Mouse (Mus musculus): ENCODE data around the gene Lama5. TPM values are rescaled to one million over a fixed set of nuclear protein-coding genes. Genes with fewer than 3 reads are reported as not detected.

Lama5 gene
- polyA plus RNA-seq (2012) = 27.7 and 30.0 TPM in 2 replicates

DNA sequence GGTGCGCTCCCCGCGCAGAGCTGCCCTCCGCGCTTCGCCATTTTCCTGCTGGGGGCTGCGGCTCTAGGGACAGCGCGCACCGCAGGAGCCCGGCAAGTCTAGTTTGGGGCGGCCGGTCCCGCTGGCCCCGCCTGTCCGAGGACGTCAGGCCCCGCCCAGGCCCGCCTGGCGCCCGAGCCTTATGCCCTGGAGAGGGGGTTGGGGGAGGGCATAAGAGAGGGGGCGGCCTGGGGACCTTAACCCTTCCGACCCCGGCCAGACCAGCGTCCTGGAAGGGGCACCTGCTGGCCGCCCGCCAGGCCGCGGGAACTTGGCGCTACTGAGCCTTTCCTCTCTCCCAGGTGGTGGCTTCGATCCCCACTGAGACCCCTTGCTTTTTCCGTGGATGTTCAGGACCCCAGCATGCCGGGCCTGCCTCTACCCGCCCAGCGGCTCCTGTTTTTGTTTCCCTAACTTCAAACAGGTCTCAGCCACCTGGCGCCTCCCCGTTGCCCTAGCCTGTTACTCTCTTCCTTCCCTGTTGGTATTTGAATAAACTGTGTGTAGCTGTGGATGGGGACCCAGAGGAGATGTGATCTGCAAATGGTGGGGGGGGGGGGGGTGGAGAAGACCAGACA lies at the start of gene Lama5:
Gene Lama5 (minus strand): TSS at position 98 of the 617 bp plus-strand sequence.
- TF ChIP-seq GATA1 (IDR thresholded peaks at IDR 0.05; ENCODE audit: low read length) = no peak

DNA sequence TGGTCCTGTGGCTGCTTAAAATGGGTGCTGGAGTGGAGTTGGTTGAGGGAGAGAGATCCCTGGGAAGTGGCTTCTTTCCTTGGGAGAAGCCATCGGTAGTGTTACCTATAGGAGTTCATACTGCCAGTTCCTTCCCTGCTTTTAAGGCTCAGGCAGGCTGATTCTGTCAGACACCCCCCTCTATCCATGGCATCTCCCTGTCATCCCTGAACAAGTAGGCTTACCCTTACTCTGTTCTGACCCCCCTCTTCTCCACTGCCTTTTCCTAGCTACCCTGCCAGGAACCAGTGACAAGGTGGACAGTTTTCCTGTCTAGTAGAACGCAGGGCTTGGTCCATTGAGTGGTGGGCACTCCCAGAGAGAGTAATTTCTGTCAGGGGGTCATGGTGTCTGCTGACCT lies 48.9 kb upstream of the Lama5 start:
- no peak for TF ChIP-seq GATA1 (IDR thresholded peaks at IDR 0.05; ENCODE audit: low read length)

DNA sequence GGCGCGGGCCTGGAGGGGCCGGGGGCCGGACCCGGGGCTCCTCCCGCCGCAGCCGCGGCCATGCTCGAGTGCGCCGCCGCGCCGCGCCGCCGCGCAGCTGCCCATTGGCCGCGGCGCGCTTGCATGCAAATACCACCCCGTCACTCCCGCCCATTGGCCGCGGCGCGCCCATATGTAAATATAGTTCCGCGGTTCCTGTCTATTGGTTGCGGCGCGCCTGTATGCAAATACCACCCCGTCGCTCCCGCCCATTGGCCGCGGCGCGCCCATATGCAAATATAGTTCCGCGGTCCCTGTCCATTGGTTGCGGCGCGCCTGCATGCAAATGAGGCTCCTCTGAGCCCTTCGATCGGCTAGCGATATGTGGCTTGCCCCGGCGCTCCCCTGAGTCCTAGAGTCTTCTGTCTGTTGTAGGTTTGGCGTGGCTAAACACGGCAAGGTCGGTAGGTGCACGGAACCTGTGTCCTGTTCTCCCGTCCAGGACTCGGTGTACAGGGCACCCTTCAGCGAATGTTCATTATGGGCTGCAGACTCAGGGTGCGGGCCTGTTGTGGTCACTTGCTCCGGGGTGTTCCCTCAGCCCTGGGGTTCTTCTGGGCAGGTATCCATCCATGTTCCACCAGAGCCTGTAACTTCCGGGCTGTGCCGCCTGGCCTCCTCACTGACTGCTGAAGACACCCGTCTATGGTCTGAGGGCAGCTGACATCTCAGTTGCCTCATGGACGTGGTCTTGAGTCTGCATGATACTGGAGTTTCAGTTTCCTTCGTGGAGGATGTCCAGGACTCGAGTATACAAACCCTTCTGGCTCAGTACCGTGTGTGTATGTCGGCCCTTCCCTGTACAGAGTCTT lies 48.0 kb upstream of the Lama5 start, which contains the start of gene Cables2:
Gene Cables2 (minus strand): TSS at position 103 of the 851 bp plus-strand sequence.
- TF ChIP-seq GATA1 (IDR thresholded peaks at IDR 0.05; ENCODE audit: low read length) = no peak

DNA sequence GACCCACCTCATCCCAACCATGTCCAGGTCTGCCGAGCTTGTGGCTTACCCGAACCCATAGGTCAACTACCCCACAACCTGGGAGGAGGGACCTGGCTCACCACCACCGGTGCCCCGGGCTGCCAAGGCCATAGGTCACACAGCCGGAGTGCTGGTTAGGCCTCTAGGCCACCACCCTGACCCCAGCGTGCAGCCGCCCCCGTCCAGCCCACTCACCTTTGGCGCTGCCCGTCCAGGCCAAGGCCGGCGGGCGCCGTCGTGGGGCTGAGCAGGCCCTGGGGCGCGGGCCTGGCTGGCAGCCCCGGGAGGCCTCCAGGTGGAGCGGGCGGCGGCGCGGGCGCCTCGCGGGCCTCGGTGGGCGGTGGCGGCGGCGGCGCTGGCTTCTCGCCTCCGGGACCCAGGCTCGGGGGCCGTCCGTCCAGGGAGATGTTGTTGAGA lies 47.2 kb upstream of the Lama5 start:
- TF ChIP-seq GATA1 (IDR thresholded peaks at IDR 0.05; ENCODE audit: low read length) = no peak

DNA sequence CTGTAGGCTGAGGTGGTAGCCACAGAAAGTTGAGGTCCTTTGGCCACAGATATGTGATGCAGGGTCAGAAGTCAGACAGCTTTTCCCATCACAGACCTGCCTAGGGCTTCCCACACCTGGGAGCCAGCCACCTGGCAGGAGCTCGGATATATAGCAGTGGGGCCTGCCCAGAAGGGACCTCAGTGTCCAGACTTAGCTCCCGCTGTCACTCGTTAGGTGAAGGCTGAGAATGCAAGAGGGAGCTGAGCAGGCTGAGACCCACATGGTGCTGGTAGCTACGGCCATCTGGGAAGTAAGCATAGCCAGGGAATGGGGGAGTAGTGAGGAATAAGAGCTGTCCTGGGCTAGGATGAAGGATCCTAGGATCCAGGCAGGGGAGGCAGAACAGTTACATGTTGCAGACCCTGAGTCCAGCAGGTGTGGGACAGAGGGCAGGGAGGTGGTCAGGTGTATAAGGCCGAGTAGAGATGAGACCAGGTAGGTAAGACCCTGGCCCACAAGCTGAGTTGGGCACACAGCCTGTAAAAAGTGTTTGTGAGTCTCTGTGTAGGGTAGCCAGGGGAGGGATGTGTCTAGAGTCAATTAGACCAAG lies 46.2 kb upstream of the Lama5 start:
- no peak for TF ChIP-seq GATA1 (IDR thresholded peaks at IDR 0.05; ENCODE audit: low read length)

DNA sequence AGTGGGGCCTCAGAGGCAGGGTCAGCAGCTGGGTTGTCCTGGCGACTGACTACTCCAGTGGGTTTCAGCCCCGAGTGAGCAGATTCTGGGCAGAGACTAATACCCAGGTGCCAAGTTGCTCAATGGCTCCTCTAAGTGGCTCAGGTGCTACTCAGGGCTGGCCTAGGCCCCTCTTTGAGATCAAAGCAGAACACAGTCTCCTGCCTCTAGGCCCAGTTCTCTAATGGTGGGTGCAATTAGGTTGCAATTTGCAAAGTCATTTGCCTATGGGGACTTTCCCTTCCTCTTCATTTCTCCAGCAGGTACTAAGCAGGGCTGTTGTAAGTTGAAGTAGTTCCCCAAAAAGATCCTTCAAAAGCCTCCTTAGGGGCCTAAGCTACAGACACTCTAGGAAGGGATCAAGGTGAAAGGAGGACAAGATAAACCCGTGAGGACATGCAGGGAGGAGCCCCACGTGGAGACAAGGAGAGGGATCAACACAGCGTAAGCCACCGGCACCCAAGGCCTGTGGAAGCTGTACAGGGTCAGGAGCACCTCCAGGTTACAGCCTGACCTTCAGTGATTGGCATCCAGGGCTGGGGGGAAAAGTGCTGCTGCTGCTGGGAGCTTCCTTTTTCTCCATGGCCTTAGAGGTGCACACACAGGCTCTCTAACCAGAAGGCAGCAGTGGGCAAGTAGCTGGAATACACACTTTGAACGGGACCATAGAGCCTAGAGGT lies 45.0 kb upstream of the Lama5 start:
- no peak for TF ChIP-seq GATA1 (IDR thresholded peaks at IDR 0.05; ENCODE audit: low read length)

DNA sequence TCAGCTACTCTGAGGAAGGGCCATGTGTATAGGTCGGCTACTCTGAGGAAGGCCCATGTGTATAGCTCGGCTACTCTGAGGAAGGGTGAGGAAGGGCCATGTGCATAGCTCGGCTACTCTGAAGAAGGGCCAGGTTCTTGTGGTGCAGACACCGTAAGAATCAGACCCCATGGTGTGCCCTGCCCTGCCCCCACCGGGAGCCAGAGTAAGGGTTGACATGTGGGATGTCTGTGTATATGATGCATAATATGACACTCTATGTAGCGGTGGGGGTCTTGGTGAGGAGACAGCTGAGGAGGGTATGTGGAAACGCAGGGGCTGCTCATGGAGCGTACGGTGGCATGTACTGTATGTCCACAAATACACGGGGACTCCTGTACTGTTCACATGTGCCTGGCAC lies 43.7 kb upstream of the Lama5 start:
- TF ChIP-seq GATA1 (IDR thresholded peaks at IDR 0.05; ENCODE audit: low read length) = no peak

DNA sequence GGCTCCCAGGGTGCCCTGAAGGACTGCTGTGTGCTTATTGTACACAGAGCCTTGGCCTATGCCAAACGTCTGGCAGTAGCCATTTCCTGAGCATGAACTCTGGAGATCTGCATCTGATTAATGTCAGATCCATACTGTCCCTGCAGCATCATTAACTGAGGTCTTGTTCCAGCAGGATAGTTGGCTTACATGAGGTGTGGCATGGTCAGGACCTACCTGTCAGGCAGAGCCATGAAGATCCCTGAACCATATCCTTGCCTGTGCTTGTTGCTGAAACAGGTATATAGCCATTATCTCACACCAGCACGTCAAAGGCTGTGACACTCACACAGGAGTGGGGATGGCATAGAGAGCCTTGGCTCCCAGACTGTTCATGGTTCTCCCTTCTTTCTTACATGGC lies 42.3 kb upstream of the Lama5 start:
- TF ChIP-seq GATA1 (IDR thresholded peaks at IDR 0.05; ENCODE audit: low read length) = no peak

DNA sequence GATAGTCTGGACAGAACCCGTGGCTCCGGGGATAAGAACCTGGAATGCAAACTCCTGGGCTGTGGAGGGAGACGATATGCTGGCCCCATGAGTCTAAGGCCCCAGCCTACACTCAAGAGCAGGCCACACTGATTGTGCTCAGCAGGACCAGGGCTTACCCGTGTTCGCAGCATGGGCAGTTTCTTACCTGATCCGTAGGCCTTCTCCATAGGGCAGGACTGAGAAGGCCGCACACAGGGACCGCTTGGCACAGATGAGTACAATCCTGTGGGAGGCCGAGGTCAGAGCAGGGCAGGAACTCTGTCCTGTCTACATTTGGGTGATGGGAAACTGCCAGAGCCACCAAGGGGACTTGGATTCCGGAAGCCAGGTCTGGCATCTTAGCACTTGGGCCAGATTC lies 37.2 kb upstream of the Lama5 start:
- no peak for TF ChIP-seq GATA1 (IDR thresholded peaks at IDR 0.05; ENCODE audit: low read length)

DNA sequence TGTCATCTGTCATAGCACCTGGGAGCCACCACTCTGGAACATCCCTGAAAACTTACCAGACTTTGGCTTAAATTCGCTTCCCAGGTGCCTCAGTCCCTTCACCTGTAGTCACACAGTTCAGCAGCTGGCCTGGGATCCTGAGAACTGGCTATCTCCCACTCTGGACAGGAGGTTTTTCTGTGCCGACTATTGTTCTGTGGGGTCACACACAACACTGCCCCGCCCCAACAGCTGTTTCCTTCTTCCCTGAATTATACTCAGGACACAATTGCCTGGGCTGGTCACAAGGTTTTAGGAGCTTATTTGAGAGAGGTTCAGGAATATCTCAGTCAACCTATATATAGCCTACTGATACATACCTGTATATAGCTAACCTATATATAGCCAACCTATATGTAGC lies 36.8 kb upstream of the Lama5 start:
- no peak for TF ChIP-seq GATA1 (IDR thresholded peaks at IDR 0.05; ENCODE audit: low read length)

DNA sequence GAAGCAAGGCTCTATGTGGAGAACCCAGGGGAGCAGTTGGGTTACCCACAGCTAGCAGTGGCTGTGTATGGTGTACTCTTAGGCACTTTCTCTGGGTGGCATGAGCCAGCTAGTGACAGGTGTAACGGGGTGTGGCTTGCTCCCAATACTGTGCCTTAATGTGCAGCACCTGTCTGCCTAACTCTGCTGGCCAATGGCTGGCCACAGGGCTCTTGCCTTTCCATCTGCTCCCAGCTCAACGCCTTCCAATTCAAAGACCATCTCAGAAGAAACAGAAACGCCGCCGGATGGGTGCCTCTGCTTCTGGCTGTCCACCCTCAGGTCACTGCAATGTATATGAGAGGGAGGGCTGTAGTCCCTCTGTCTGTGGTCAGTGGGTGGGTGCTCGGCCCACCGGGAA lies 36.2 kb upstream of the Lama5 start:
- no peak for TF ChIP-seq GATA1 (IDR thresholded peaks at IDR 0.05; ENCODE audit: low read length)

DNA sequence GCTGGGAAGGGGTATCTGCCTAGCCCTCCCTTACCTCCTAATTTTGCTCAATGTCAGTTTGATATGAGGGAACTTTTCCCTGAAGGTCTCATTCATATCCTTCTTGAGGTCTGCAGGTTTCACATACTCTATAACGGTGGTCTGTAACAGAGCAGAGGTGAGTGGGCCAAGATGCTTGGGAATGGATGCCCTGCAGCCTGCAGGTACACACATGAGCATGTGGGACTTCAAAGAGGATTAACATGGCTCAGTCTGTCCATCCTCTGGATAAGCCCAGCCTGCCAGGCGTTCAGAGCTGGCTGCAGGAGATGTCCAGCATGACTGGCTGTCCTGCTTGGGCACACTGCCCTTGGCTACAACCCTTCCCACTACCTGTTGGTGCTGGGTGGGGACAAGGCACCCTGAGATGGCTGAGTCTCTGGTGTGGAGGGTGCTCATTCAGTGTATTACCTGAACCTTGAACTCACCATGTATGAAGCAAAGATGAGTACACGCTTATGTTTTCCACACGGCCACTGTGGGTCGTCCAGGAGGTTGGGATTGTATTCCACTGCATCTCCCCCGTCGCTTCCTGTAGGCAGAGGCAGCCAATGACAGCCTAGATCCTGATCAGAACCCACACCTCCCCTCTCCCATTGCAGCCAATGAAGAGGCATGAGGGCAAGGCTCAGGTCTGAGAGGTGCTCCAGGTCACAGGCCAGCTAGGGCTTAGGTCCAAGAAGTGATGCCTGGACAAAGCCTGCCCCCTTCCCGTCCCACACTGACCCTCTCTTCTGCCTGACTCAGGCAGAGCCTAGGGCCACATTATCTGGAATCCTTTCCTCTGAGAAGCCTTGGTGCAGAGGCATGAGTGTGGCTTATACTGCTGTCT lies 35.2 kb upstream of the Lama5 start:
- no peak for TF ChIP-seq GATA1 (IDR thresholded peaks at IDR 0.05; ENCODE audit: low read length)

DNA sequence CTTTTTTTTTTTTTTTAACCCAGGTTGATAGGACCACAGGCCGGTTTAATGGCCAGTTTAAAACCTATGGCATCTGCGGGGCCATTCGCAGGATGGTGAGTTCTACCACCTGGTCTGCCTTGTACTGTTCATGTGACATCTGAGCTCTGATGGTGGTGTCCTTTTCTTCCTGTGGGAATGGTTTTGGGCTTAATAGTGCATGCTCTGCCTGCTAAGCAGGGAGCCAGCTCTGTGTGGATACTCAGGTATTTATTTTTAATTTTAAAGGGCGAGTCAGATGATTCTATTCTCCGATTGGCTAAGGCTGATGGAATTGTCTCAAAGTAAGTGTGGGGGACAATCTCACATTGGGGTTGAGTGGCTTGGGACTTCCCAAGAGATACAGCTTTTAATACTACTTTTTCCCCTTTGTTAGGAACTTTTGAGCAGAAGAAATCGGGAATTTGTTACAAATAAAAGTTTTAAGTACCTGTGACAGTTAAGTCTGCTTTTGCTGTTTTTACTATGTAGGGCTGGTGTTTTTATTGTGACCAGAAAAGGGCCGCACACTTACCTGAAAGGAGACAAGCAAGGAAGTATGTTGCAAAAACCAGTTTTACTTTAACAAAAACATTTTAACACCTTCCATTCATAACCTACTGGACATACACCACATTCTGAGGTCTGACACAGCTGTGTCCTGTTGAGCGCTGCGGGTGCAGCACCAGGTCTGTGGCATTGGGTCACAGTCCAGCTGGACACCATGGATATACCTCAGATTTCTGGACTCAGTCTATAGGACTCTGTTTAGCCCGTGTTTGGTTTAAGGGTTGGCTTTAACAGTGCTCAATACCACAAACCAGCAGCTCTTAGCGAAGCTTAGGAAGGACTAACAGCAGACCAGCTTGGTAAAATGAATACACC lies 32.6 kb upstream of the Lama5 start:
- TF ChIP-seq GATA1 (IDR thresholded peaks at IDR 0.05; ENCODE audit: low read length) = no peak

DNA sequence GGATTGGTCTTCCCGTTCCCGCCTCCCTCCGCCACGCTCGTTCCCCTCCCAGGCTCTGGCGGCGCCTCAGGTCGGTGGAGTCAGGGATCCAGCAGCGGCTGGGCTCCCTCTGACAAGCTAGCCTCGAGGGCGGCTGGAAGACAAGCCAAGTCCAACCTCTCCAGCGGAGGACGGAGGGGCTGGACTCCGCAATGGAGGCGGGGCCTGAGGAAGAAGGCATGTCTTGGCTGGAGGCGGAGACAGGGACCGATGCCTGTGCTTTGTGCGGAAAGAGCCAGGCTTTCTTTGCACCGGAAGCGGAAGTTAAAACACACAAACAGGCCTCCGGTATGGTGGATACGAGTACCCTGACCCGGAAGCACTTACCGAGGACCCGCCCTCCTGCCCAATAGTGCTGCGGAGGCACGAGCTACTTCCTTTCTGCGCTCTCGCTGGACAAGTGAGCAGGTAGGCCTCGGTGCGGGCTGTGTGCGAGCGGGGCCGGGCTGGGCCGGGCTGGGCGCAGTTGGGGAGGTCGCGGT lies 31.4 kb upstream of the Lama5 start, which contains the start of gene Rps21:
Gene Rps21 (plus strand): TSS at position 377 of the 521 bp plus-strand sequence.
- TF ChIP-seq GATA1 (IDR thresholded peaks at IDR 0.05; ENCODE audit: low read length) = no peak

Data from G1E-ER4 (cell line).